Mouse (Mus musculus): Measurements from ENCODE around the gene Atp10a. TPM values are rescaled to one million over a fixed set of nuclear protein-coding genes. Genes with fewer than 3 reads are reported as not detected.

Atp10a gene
- polyA plus RNA-seq, 1 experiment: 11.1 TPM

- DNase-seq (ENCODE audit: low spot score): no peak
These were observed 81.0 kb downstream of the Atp10a start for GRCm38 (mm10) chr7:58736841-58737547.

DNA sequence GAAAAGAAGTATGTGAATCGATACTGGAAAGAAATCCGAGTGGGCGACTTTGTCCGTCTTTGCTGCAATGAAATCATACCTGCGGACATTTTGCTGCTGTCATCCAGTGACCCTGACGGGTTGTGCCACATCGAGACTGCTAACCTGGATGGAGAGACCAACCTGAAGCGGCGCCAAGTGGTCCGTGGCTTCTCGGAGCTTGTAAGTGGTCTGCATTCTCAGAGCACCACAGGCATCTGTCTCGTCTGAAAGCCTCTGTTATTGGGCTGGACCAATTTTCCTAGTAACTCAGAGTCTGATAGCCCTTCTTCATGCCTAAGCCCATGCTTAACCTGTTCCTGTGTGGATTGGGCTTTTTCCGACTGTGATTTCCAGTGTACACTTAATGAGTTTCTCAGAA, 84.2 kb downstream of the Atp10a start:
- DNase-seq (ENCODE audit: low spot score): no peak

- no peak for DNase-seq (ENCODE audit: low spot score)
These were observed 84.9 kb downstream of the Atp10a start for GRCm38 (mm10) chr7:58740842-58741241.

GRCm38 (mm10) chr7:58742009-58742408, 86.0 kb downstream of the Atp10a start:
- no peak for DNase-seq (ENCODE audit: low spot score)

- no peak for DNase-seq (ENCODE audit: low spot score)
These were observed 86.7 kb downstream of the Atp10a start for GRCm38 (mm10) chr7:58742648-58743047.

DNA sequence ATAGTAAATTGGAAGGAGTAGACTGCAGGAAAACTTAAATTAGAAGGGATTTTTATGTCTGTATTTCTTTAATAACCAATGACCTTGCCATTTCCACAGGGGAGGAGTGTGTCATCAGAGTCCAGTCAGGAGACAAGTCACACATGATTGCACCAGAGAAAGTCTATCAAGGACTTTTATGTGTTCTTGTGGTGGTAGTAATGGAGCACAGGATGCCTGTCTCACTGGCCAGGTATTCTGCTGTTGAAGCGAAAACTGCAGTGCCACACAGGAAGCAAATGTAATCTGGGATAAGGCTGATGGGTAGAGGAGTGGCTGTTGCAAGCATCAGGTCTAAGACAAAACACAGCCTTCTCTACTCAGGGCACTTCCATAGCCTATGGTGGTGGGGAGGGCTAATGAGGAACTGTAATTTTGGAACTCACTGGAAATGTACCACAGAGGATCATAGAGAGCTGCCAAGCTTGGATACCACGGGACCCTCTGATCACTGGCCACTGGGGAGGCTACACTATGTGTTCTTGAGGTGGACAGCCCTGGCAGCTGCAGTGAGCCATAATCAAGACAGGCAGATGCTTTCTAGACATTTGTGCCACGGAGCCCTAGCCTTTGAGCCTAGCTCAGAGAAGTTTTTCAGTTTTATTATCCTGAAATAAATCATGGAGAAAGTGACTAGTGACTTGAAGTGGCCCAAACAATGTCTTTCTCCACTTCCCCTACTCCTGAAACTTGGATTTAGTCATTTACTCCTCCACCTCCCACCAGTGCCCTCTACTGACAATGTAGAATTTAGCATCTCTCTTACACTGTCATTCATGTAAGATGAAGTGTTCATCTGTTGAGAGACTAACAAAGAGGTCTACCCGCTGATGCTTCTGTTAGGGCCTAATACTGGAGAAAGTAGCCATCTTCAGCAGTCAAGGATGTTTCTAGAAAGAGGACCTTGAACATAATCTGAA, 87.7 kb downstream of the Atp10a start:
- no peak for DNase-seq (ENCODE audit: low spot score)

GRCm38 (mm10) chr7:58746817-58747216, 90.9 kb downstream of the Atp10a start:
- no peak for DNase-seq (ENCODE audit: low spot score)

DNA sequence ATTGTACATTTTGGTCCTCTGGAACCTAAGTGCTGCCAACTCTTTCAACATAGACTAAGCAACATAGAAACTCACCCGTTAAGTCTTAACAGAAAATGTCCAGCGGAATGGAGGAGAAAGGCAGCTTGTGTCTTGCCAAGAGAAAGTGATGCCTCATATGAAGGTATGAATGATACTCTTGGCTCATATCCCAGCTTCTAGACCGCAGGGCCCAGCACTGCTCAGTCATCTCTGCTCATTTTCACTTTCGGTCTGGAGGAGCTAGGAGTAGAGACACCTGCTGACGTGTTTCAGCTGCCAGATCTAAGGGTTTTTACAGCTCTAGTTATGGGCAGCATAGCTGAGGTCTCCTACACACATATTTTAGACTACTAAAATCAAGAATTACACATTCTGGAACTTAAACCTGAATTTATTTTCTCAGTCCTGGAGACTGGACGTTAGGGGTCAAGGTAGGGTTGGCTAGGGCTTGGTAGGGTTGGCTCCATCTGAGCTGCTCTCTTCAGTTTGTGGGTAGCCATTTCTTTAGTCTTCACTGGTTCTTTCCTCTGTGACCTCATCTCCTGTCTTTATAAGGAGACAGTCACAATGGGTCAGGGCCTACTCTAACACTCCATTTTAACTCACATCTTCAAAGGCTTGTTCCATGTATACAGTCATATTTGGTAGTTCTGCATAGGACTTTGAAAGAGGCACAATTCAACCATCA, 94.1 kb downstream of the Atp10a start:
- no peak for DNase-seq (ENCODE audit: low spot score)

GRCm38 (mm10) chr7:58752041-58752440, 96.1 kb downstream of the Atp10a start:
- no peak for DNase-seq (ENCODE audit: low spot score)

- DNase-seq (ENCODE audit: low spot score): no peak
These were observed 98.1 kb downstream of the Atp10a start for GRCm38 (mm10) chr7:58754076-58754475.

- DNase-seq (ENCODE audit: low spot score): no peak
These were observed 98.6 kb downstream of the Atp10a start for GRCm38 (mm10) chr7:58754536-58754935.

GRCm38 (mm10) chr7:58755083-58755482, 99.1 kb downstream of the Atp10a start:
- no peak for DNase-seq (ENCODE audit: low spot score)

DNA sequence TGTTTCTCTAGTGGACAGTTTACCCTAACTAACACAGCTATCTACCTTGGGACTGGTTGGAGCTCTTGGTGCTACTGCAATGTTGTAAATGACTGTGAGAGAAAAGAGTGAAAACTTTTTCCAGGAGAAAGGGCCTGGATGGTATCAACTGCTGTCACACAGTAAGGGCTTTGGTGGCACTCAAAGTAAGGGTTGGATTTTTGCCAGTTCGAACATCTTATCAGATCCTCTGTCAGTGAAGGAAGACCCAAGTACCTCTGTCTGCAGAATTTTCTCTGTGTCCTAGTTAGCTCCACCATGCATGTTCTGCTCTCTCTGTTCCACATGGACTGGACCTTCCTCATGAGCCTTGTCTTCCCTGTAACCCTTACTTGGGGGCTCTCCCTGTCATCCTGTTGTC, 99.9 kb downstream of the Atp10a start:
- no peak for DNase-seq (ENCODE audit: low spot score)

- DNase-seq (ENCODE audit: low spot score): no peak
These were observed 101.4 kb downstream of the Atp10a start for GRCm38 (mm10) chr7:58757331-58757730.

DNA sequence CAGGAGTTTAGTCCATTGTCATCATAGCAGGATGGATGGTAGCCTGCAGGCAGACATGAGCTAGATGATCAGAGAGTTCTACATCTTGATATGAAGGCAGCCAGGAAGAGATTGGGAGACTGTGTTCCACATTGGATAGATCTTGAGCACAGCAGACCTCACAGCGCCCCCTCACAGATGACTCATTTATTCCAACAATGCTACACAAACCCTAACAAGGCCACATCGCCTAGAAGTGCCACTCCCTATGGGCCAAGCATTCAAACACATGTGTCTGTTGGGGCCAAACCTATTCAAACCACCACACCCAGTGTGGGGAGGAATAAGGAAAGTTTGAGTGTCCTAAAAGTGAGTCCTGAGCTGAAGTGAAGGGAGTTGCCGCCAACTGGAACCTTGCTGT, 102.4 kb downstream of the Atp10a start:
- DNase-seq (ENCODE audit: low spot score): no peak

GRCm38 (mm10) chr7:58759265-58759664, 103.3 kb downstream of the Atp10a start:
- no peak for DNase-seq (ENCODE audit: low spot score)

DNA sequence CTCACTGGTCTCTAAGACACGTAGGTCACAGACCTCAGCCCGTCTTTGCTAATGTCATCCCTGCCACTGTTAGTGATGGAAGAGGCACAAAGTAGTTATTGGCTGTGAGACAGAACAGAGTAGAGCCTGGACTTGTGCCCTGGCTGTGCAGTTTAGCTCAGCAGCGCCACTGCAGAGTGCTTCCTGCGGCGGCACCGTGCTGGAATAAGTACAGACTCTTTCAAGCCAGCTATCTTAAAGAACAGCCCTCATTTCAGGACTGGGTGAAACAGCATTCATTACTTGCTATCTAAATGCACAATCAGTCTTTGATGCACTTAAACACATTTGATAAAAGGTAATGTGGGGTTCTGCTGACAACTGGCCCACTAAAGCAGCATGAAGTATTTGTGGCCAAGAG, 111.3 kb downstream of the Atp10a start:
- no peak for DNase-seq (ENCODE audit: low spot score)

DNA sequence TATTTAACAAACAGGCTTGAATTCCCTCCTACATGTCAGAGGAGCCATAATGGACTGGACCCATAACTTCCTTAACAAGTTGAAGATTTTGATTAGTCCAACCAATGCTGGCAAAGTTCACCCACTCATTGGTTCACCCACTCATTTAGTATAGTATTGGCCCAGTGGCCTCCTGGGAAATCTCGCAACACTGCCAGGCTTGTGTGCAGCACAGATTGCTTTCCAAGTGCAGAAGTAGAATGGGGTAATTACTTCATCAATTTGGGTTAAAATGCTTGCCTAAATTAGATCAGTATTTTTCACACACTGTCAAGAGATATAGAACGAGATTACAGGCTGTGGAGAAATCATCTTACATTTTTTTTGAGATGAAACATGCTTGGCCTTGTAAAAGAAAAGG, 112.3 kb downstream of the Atp10a start:
- no peak for DNase-seq (ENCODE audit: low spot score)

- DNase-seq (ENCODE audit: low spot score): no peak
These were observed 114.3 kb downstream of the Atp10a start for GRCm38 (mm10) chr7:58770254-58770653.

GRCm38 (mm10) chr7:58772048-58772690, 116.2 kb downstream of the Atp10a start:
- no peak for DNase-seq (ENCODE audit: low spot score)

DNA sequence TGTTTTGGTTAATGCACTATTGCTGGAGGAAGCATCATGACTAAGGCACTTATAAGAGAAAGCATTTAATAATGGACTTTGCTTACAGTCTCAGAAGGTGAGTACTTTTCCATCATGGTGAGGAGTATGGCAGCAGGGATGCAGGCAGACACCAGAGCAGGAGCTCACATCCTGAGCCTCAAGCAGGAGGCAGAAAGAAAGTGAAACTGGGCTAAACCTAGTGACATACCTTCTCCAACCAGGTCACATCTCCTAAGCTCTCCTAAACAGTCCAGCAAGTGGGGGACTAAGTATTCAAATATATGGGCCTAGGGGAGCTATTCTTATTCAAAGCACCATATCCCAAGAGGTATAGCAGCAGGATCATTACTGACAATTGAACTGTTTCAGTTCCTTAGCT, 123.2 kb downstream of the Atp10a start:
- no peak for DNase-seq (ENCODE audit: low spot score)

DNA sequence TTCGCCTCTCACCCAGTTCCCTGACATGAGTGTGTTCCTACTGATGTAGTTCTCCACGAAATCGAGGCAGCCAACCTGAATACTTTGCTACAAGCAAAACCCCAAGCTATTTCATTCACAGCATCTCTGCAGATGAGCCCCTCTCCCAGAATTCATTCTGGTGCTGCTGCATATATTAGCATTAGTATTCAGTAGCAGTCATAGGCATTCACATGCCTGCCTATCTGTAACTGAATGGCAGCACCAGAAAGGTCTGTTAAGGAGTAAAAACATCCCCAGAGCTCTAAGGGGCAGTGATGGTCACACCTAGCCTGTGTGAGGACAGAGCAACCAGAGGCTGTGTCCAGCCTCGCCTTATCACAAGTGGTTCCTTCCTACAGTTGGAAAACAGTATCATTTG, 131.0 kb downstream of the Atp10a start:
- no peak for DNase-seq (ENCODE audit: low spot score)
